Mouse (Mus musculus): ENCODE data around the gene Glb1.

The Glb1 gene

GRCm38 (mm10) chr9:114446887-114447286, 46.0 kb downstream of the Glb1 start:
- no peak for DNase-seq (ENCODE audit: low read depth)

- no peak for DNase-seq (ENCODE audit: low read depth)
These were observed 47.8 kb downstream of the Glb1 start for GRCm38 (mm10) chr9:114448700-114449099.

DNA sequence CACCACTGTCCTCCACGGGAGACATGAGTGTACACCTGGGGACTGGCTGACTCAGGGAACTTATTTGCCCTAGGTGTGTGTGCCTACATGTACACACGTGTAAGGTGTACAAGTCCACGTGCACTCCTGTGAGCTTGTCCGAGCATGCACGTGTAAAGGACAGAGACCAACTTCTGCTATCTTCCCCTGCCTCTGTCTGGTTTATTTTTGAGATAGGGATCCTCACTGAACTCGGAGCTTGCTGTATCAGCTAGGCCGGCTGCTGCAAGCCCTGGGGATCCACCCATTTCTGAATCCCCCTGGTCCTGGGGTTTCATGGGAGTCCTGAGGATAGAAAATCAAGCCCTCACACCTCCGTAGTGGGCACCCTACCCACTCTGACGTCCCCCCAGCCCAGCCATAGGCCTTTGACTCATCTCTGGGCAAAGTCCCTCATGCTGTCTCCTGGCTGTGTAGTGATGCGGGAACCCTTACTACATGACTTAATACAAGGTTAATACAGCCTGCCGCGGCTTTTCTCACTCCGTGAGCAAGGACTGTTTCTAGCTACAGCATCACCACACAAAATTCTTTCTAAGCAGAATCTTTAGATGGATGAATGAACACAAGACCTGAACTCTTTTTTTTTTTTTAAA, 48.4 kb downstream of the Glb1 start:
- DNase-seq (ENCODE audit: low read depth), result no peak

- DNase-seq (ENCODE audit: low read depth), result no peak
These were observed 50.7 kb downstream of the Glb1 start for GRCm38 (mm10) chr9:114451615-114452014.

DNA sequence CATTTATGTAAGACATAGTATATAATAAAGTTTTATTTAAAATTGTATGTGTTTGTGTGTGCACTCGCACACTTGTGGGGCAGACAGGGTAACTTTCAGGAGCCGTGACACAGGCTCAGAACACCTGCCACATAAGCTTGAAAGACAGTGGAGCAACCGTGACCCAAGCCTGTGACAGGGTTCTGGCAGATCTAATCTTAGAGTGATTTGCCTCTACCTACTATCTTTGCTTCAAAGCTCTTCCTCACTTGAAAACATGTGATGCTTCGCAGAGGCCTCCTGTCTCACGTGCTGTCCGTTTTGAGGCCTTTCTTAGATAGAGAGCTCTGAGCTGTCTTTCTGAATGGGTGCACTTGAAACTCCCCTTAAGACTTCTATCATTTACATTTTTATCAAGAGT, 51.5 kb downstream of the Glb1 start:
- no peak for DNase-seq (ENCODE audit: low read depth)

DNA sequence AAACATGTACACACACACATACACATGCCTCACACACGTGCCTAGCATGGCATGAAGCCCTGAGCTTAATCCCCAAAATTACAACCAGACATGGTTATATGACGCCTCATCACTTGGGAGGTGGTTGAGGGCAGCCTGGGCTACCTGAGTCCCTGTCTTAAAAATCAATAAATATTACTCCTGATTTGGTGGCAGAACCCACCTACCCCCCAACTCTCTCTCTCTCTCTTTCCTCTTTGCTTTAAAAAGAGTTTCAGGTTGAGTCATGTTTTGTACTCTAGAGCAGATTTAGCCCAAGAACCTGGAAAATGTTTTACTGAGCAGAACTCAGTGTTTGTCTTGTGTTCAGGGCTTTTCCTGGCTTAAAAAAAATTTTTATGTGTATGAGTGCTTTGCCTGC, 54.5 kb downstream of the Glb1 start:
- DNase-seq (ENCODE audit: low read depth), result no peak

DNA sequence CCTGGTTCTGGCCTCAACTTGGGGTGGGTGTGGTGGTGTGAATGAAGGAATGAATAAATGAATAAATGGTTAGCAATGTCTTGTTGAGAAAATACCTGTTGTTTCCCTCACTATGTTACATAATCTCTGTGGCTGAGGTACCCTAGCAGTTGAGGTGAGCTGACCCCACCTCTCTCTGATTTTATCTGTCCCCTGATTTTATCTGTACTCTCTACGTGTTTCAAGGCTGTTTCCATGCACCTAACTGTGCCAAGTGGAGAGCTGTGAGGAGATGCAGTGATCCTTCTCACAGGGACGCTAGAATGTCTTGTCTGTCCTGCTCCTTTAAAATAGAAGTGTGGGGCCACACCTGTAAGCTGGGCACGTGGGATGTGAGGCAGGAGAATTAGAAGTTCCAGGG, 57.6 kb downstream of the Glb1 start:
- no peak for DNase-seq (ENCODE audit: low read depth)

GRCm38 (mm10) chr9:114462569-114462968, 61.7 kb downstream of the Glb1 start:
- no peak for DNase-seq (ENCODE audit: low read depth)

DNA sequence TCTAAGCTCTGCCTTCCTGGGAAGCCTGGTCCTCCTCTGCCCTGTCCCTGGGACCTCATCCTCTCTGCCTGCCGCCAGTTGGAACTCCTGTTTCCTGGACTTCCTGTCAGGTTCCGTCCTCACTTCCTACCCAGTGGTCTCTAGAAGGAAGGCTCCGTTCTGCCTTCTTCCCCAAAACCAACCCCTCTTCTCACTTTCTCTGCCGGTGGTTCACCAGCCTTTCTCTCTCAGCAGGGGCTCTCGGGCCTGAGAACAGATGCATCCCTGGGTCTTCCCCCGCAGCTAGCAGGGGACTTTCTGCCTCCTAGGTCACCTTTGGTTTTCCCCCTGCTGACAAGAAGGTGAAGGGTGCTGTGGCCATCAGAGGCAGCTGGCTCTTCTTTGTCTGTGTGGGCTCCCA, 64.6 kb downstream of the Glb1 start:
- no peak for DNase-seq (ENCODE audit: low read depth)

DNA sequence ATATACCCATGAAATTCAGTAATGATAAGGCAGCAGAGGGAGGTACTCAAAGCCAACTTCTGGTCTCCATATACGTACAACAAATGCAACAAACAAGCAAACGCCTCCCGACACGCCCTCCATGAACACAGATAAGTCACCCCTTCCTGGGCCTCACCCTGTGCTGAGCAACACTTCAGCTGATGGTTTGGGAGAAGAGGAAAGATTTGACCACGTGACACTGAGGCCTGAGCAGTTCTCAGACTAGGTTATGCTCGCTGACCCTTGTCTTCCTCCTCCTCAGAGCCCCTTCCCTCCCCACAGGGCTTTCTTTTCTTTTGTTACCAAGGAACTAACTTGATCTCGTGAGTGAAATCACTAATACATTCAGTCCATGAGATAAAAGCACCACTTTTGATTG, 66.0 kb downstream of the Glb1 start:
- no peak for DNase-seq (ENCODE audit: low read depth)

- DNase-seq (ENCODE audit: low read depth), result no peak
These were observed 67.3 kb downstream of the Glb1 start for GRCm38 (mm10) chr9:114468217-114468616.

DNA sequence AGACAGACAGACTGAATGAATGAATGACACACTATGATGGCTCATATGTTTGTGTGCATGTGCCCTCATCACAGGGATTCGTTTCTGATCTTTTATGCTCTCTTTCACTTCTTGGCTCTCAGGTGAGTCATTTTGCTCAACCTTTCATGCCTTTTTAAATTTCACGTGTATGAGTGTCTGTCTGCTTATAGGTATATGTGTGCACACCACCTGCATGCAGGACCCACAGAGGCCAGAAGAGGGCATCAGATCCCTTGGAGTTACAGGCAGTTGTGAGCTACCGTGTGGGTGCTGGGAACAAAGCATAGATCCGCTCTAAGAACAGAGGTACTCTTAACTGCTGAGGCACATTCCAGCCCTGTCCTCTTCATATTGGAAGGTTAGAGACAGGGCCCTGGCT, 67.8 kb downstream of the Glb1 start:
- no peak for DNase-seq (ENCODE audit: low read depth)

GRCm38 (mm10) chr9:114471892-114472291, 71.0 kb downstream of the Glb1 start:
- DNase-seq (ENCODE audit: low read depth), result no peak

GRCm38 (mm10) chr9:114477019-114477418, 76.1 kb downstream of the Glb1 start:
- DNase-seq (ENCODE audit: low read depth), result no peak

DNA sequence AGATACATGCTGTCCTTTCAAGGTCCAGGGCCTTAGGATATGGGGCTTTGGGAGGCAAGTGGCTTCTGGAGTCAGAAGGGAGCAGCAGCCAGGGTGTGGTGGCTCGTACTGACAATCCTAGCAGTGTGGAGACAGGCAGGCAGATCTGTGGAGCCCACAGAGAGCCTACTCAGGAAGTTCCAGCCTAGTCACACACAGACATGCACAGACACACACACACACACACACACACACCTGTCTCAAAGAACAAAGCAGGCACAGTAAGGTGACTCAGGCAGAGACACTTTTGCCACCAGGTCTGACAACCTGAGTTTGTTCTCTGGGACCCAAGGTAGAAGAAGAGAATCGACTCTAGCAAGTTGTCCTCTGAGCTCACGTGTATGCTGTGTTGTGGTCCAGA, 80.1 kb downstream of the Glb1 start:
- no peak for DNase-seq (ENCODE audit: low read depth)

DNA sequence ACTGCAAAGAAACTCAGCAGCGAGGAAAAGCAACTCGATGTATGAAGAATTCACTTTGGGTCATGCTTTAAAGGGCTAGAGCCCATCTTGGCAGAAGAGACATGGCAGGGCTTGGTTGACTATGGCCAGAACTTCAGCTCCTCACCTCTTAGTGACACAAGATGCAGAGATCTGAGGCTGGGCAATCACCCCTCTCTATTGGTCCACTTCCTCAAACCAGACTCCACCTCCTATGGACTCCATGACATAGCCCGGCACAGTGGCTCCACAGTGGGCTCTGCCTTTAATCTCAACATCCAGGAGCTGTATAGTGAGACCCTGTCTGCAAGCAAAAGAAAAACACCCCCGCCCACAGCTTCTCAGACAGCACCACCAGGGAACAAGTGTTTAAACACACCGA, 83.9 kb downstream of the Glb1 start:
- no peak for DNase-seq (ENCODE audit: low read depth)

DNA sequence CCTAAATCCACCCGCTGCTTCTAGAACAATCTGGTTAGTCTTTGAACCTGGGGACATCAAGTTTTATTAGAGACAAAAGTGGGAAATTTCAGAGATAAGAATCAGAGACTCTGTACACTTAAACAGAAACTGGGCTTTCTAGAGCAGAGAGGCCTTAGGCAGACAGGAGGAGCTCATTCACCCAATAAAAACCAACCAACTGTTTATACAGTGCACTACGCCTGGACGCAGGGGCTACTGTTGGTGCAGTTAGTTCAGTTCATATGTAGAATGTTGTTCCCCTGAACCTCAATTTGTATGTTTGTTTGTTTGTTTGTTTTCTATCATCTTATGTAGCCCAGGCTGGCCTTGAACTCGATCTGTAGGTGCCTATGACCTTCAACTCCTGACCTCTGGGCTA, 85.9 kb downstream of the Glb1 start:
- DNase-seq (ENCODE audit: low read depth), result no peak

GRCm38 (mm10) chr9:114487481-114488258, 86.8 kb downstream of the Glb1 start:
- no peak for DNase-seq (ENCODE audit: low read depth)

GRCm38 (mm10) chr9:114496469-114496868, 95.6 kb downstream of the Glb1 start:
- DNase-seq (ENCODE audit: low read depth), result no peak

- peak; percentile 87 for DNase-seq (ENCODE audit: low read depth)
These were observed 97.3 kb downstream of the Glb1 start for GRCm38 (mm10) chr9:114498218-114498617.

GRCm38 (mm10) chr9:114499783-114500515, 99.1 kb downstream of the Glb1 start:
- peak; percentile 60 for DNase-seq (ENCODE audit: low read depth)

GRCm38 (mm10) chr9:114501111-114501510, 100.2 kb downstream of the Glb1 start:
- DNase-seq (ENCODE audit: low read depth), result peak; percentile 31

- no peak for DNase-seq (ENCODE audit: low read depth)
These were observed 101.0 kb downstream of the Glb1 start for GRCm38 (mm10) chr9:114501913-114502312.
